Mouse (Mus musculus): ENCODE data around the gene Cpm.

- TF ChIP-seq POLR2AphosphoS2 (IDR thresholded peaks at IDR 0.05; ENCODE audit: low read depth, low read length), result no peak
- no peak for TF ChIP-seq RCOR1 (conservative IDR thresholded peaks at IDR 0.05; ENCODE audit: low read depth, low read length)
- no peak for TF ChIP-seq NRF1 (IDR thresholded peaks at IDR 0.05; ENCODE audit: low read depth, low read length)
Observed at GRCm38 (mm10) chr10:117614387-117614786, 14.9 kb upstream of the Cpm start.
